Mouse (Mus musculus): ENCODE data around the gene Ttc3.
"Not testable (repeated sequence)": the region's sequence is repeated elsewhere in the genome, so short reads cannot be mapped to it uniquely, and the experiment has no call there.

Ttc3 gene

GRCm38 (mm10) chr16:94370173-94370914 lies at the start of gene Ttc3:
Gene Ttc3 (plus strand): TSS chr16:94370618.
- DNase-seq = peak; percentile 92 to 94

- DNase-seq = peak in 1 of 2 experiments; percentile 31
Observed at GRCm38 (mm10) chr16:94323681-94324080, 46.7 kb upstream of the Ttc3 start.

GRCm38 (mm10) chr16:94326008-94326407 lies 44.4 kb upstream of the Ttc3 start:
- DNase-seq = no peak

GRCm38 (mm10) chr16:94327781-94328711 lies 42.4 kb upstream of the Ttc3 start, which contains the start of gene Ripply3:
Gene Ripply3 (plus strand): TSS chr16:94328420.
- peak; percentile 84 to 86 for DNase-seq

GRCm38 (mm10) chr16:94328881-94329867 lies 41.2 kb upstream of the Ttc3 start:
- DNase-seq = peak in 1 of 2 experiments; percentile 37

- DNase-seq = no peak
Observed at GRCm38 (mm10) chr16:94330429-94330828, 40.0 kb upstream of the Ttc3 start.

GRCm38 (mm10) chr16:94331233-94331885 lies 39.1 kb upstream of the Ttc3 start:
- DNase-seq = no peak

GRCm38 (mm10) chr16:94331886-94332252 lies 38.5 kb upstream of the Ttc3 start:
- DNase-seq = peak; percentile 76 to 92

GRCm38 (mm10) chr16:94335656-94336055 lies 34.8 kb upstream of the Ttc3 start:
- DNase-seq = no peak

GRCm38 (mm10) chr16:94339164-94340160 lies 31.0 kb upstream of the Ttc3 start:
- DNase-seq = not testable (repeated sequence)

GRCm38 (mm10) chr16:94345733-94346132 lies 24.7 kb upstream of the Ttc3 start:
- DNase-seq = no peak

GRCm38 (mm10) chr16:94347080-94347731 lies 23.2 kb upstream of the Ttc3 start:
- no peak for DNase-seq

GRCm38 (mm10) chr16:94348779-94349178 lies 21.6 kb upstream of the Ttc3 start:
- DNase-seq = no peak

- peak; percentile 34 to 42 for DNase-seq
Observed at GRCm38 (mm10) chr16:94349588-94350286, 20.7 kb upstream of the Ttc3 start.

- no peak for DNase-seq
Observed at GRCm38 (mm10) chr16:94350287-94350677, 20.1 kb upstream of the Ttc3 start.

- peak in 1 of 2 experiments; percentile 25 for DNase-seq
Observed at GRCm38 (mm10) chr16:94354450-94354849, 16.0 kb upstream of the Ttc3 start.

- DNase-seq = no peak
Observed at GRCm38 (mm10) chr16:94356046-94356445, 14.4 kb upstream of the Ttc3 start.

- no peak for DNase-seq
Observed at GRCm38 (mm10) chr16:94356776-94357494, 13.5 kb upstream of the Ttc3 start.

GRCm38 (mm10) chr16:94358091-94358490 lies 12.3 kb upstream of the Ttc3 start:
- no peak for DNase-seq
